Mouse (Mus musculus) G1E (cell line): ENCODE results near the gene Nudt8.

Experiments used
- CTCF ChIP-seq: IDR thresholded peaks from 2 replicates; pipeline ENCODE4 v1.5.1; 2012; ENCODE audit warnings: low read depth, low read length, inconsistent platforms, mixed read lengths
- GATA1 ChIP-seq: IDR thresholded peaks from 2 replicates; pipeline ENCODE4 v1.6.1; 2012; ENCODE audit warnings: borderline replicate concordance, low read length, inconsistent platforms, mixed read lengths

DNA sequence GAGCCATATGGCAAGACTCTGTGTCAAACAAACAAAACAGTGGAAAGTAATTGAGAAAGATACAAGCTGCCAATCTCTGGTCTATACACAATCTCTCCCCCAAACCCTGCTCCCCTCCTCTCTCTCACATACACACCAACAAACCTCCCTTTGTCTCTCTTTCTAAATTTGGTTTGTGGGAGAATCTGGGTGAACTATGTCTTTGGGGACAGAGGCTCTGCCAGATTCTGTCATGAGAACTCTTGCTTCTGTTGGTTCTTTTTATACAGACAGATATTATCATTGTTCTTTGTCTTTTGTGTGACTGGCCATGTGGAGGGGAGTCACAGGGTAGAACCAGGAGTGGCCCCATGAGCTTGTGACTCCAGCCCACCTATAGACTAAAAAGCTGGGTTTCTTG, 27.2 kb downstream of the Nudt8 start:
- TF ChIP-seq CTCF (no peak), GATA1 (no peak)
